Mouse (Mus musculus): ENCODE results near the gene Plekhb2. TPM values are rescaled to one million over a fixed set of nuclear protein-coding genes. Genes with fewer than 3 reads are reported as not detected.

The Plekhb2 gene
- polyA plus RNA-seq, 1 experiment from 2014 or later: 76.8 TPM

GRCm38 (mm10) chr1:34868391-34868790, 18.6 kb downstream of the Plekhb2 start:
- no peaks in the 10 kb centered on the region for H3K4me1 ChIP-seq (ENCODE audit: control insufficient read depth, insufficient read depth, low read length)
- peaks cover 51% of the 10 kb centered on the region for H3K36me3 ChIP-seq (ENCODE audit: control insufficient read depth, insufficient read depth, low read length)
- no peak overlapping the region for H3K4me3 ChIP-seq (ENCODE audit: low read depth, low read length)
- H3K9ac ChIP-seq (replicated peaks; ENCODE audit: low read depth, low read length): no peak overlapping the region
- no peaks in the 10 kb centered on the region for H3K9me3 ChIP-seq (ENCODE audit: control insufficient read depth, low read length)
- no peak overlapping the region for H3K4me2 ChIP-seq (ENCODE audit: low read depth, low read length)
- no peak for ATAC-seq (ENCODE audit: low read depth)
- H3K27ac ChIP-seq (ENCODE audit: low read depth, low read length): no peak overlapping the region
- no peaks in the 10 kb centered on the region for H3K27me3 ChIP-seq (ENCODE audit: control insufficient read depth, insufficient read depth, low read length)
- 89% methylated on average over 8 of the region's 8 CpGs for WGBS

GRCm38 (mm10) chr1:34869231-34869630, 19.5 kb downstream of the Plekhb2 start:
- H3K27me3 ChIP-seq (ENCODE audit: control insufficient read depth, insufficient read depth, low read length): no peaks in the 10 kb centered on the region
- no peak overlapping the region for H3K4me2 ChIP-seq (ENCODE audit: low read depth, low read length)
- no peak overlapping the region for H3K9ac ChIP-seq (replicated peaks; ENCODE audit: low read depth, low read length)
- no peak for ATAC-seq (ENCODE audit: low read depth)
- no peak overlapping the region for H3K4me3 ChIP-seq (ENCODE audit: low read depth, low read length)
- no peaks in the 10 kb centered on the region for H3K9me3 ChIP-seq (ENCODE audit: control insufficient read depth, low read length)
- H3K27ac ChIP-seq (ENCODE audit: low read depth, low read length): no peak overlapping the region
- H3K4me1 ChIP-seq (ENCODE audit: control insufficient read depth, insufficient read depth, low read length): no peaks in the 10 kb centered on the region
- 97% methylated on average over 16 of the region's 16 CpGs for whole genome bisulfite sequencing
- peaks cover 46% of the 10 kb centered on the region for H3K36me3 ChIP-seq (ENCODE audit: control insufficient read depth, insufficient read depth, low read length)

GRCm38 (mm10) chr1:34871170-34871569, 21.4 kb downstream of the Plekhb2 start:
- ATAC-seq (ENCODE audit: low read depth): no peak

GRCm38 (mm10) chr1:34873551-34873950, 23.8 kb downstream of the Plekhb2 start:
- no peak for ATAC-seq (ENCODE audit: low read depth)
- H3K4me2 ChIP-seq (ENCODE audit: low read depth, low read length): no peak overlapping the region
- no peak overlapping the region for H3K4me3 ChIP-seq (ENCODE audit: low read depth, low read length)
- 97% methylated on average over 5 of the region's 5 CpGs for WGBS
- no peaks in the 10 kb centered on the region for H3K9me3 ChIP-seq (ENCODE audit: control insufficient read depth, low read length)
- no peak overlapping the region for H3K9ac ChIP-seq (replicated peaks; ENCODE audit: low read depth, low read length)
- H3K36me3 ChIP-seq (ENCODE audit: control insufficient read depth, insufficient read depth, low read length): peaks cover 33% of the 10 kb centered on the region
- no peaks in the 10 kb centered on the region for H3K27me3 ChIP-seq (ENCODE audit: control insufficient read depth, insufficient read depth, low read length)
- H3K27ac ChIP-seq (ENCODE audit: low read depth, low read length): no peak overlapping the region
- no peaks in the 10 kb centered on the region for H3K4me1 ChIP-seq (ENCODE audit: control insufficient read depth, insufficient read depth, low read length)

More at GRCm38 (mm10) chr1:34871170-34871569, 21.4 kb downstream of the Plekhb2 start:
- Histone ChIP-seq H3K27ac (ENCODE audit: low read depth, low read length) (no peak overlapping the region), H3K36me3 (ENCODE audit: control insufficient read depth, insufficient read depth, low read length) (peaks cover 34% of the 10 kb centered on the region), H3K9me3 (ENCODE audit: control insufficient read depth, low read length) (no peaks in the 10 kb centered on the region), H3K4me2 (ENCODE audit: low read depth, low read length) (no peak overlapping the region), H3K4me3 (ENCODE audit: low read depth, low read length) (no peak overlapping the region), H3K27me3 (ENCODE audit: control insufficient read depth, insufficient read depth, low read length) (no peaks in the 10 kb centered on the region), H3K4me1 (ENCODE audit: control insufficient read depth, insufficient read depth, low read length) (no peaks in the 10 kb centered on the region), H3K9ac (replicated peaks; ENCODE audit: low read depth, low read length) (no peak overlapping the region)
- 95% methylated on average over 9 of the region's 9 CpGs for WGBS

GRCm38 (mm10) chr1:34879611-34880010, 29.8 kb downstream of the Plekhb2 start:
- H3K36me3 ChIP-seq (ENCODE audit: control insufficient read depth, insufficient read depth, low read length): no peaks in the 10 kb centered on the region; the same call in 1 of the 2 replicates
- H3K4me2 ChIP-seq (ENCODE audit: low read depth, low read length): no peak overlapping the region
- WGBS: 86% methylated on average over 6 of the region's 6 CpGs
- no peaks in the 10 kb centered on the region for H3K4me1 ChIP-seq (ENCODE audit: control insufficient read depth, insufficient read depth, low read length)
- H3K4me3 ChIP-seq (ENCODE audit: low read depth, low read length): no peak overlapping the region
- H3K9me3 ChIP-seq (ENCODE audit: control insufficient read depth, low read length): no peaks in the 10 kb centered on the region
- no peak overlapping the region for H3K27ac ChIP-seq (ENCODE audit: low read depth, low read length)
- H3K27me3 ChIP-seq (ENCODE audit: control insufficient read depth, insufficient read depth, low read length): no peaks in the 10 kb centered on the region
- H3K9ac ChIP-seq (replicated peaks; ENCODE audit: low read depth, low read length): no peak overlapping the region
- no peak for ATAC-seq (ENCODE audit: low read depth)

- Histone ChIP-seq H3K9ac (replicated peaks; ENCODE audit: low read depth, low read length) (no peak overlapping the region), H3K4me1 (ENCODE audit: control insufficient read depth, insufficient read depth, low read length) (no peaks in the 10 kb centered on the region), H3K27me3 (ENCODE audit: control insufficient read depth, insufficient read depth, low read length) (no peaks in the 10 kb centered on the region), H3K4me3 (ENCODE audit: low read depth, low read length) (no peak overlapping the region), H3K27ac (ENCODE audit: low read depth, low read length) (no peak overlapping the region), H3K9me3 (ENCODE audit: control insufficient read depth, low read length) (no peaks in the 10 kb centered on the region), H3K36me3 (ENCODE audit: control insufficient read depth, insufficient read depth, low read length) (no peaks in the 10 kb centered on the region), H3K4me2 (ENCODE audit: low read depth, low read length) (no peak overlapping the region)
- no peak for ATAC-seq (ENCODE audit: low read depth)
Observed at GRCm38 (mm10) chr1:34883776-34884175, 34.0 kb downstream of the Plekhb2 start.

- peak; percentile 94; the same call in 1 of the 2 replicates for ATAC-seq (ENCODE audit: low read depth)
- WGBS: 57% methylated on average over 14 of the region's 14 CpGs
- no peak overlapping the region for H3K4me3 ChIP-seq (ENCODE audit: low read depth, low read length)
- no peaks in the 10 kb centered on the region for H3K27me3 ChIP-seq (ENCODE audit: control insufficient read depth, insufficient read depth, low read length)
- no peak overlapping the region for H3K27ac ChIP-seq (ENCODE audit: low read depth, low read length)
- no peak overlapping the region for H3K9ac ChIP-seq (replicated peaks; ENCODE audit: low read depth, low read length)
- no peaks in the 10 kb centered on the region for H3K36me3 ChIP-seq (ENCODE audit: control insufficient read depth, insufficient read depth, low read length)
- H3K4me2 ChIP-seq (ENCODE audit: low read depth, low read length): no peak overlapping the region
- no peaks in the 10 kb centered on the region for H3K9me3 ChIP-seq (ENCODE audit: control insufficient read depth, low read length)
- no peaks in the 10 kb centered on the region for H3K4me1 ChIP-seq (ENCODE audit: control insufficient read depth, insufficient read depth, low read length)
Observed at GRCm38 (mm10) chr1:34891559-34892289, 41.9 kb downstream of the Plekhb2 start.

GRCm38 (mm10) chr1:34892466-34892865, 42.7 kb downstream of the Plekhb2 start:
- no peaks in the 10 kb centered on the region for H3K4me1 ChIP-seq (ENCODE audit: control insufficient read depth, insufficient read depth, low read length)
- H3K36me3 ChIP-seq (ENCODE audit: control insufficient read depth, insufficient read depth, low read length): no peaks in the 10 kb centered on the region
- no peak overlapping the region for H3K9ac ChIP-seq (replicated peaks; ENCODE audit: low read depth, low read length)
- H3K9me3 ChIP-seq (ENCODE audit: control insufficient read depth, low read length): no peaks in the 10 kb centered on the region
- H3K27ac ChIP-seq (ENCODE audit: low read depth, low read length): no peak overlapping the region
- no peak overlapping the region for H3K4me3 ChIP-seq (ENCODE audit: low read depth, low read length)
- no peak overlapping the region for H3K4me2 ChIP-seq (ENCODE audit: low read depth, low read length)
- no peaks in the 10 kb centered on the region for H3K27me3 ChIP-seq (ENCODE audit: control insufficient read depth, insufficient read depth, low read length)
- 66% methylated on average over 3 of the region's 3 CpGs for WGBS
- no peak for ATAC-seq (ENCODE audit: low read depth)

GRCm38 (mm10) chr1:34893331-34893730, 43.6 kb downstream of the Plekhb2 start:
- no peaks in the 10 kb centered on the region for H3K27me3 ChIP-seq (ENCODE audit: control insufficient read depth, insufficient read depth, low read length)
- no peak overlapping the region for H3K27ac ChIP-seq (ENCODE audit: low read depth, low read length)
- no peaks in the 10 kb centered on the region for H3K4me1 ChIP-seq (ENCODE audit: control insufficient read depth, insufficient read depth, low read length)
- no peak overlapping the region for H3K4me2 ChIP-seq (ENCODE audit: low read depth, low read length)
- WGBS: 88% methylated on average over 4 of the region's 4 CpGs
- no peak overlapping the region for H3K9ac ChIP-seq (replicated peaks; ENCODE audit: low read depth, low read length)
- ATAC-seq (ENCODE audit: low read depth): no peak
- H3K36me3 ChIP-seq (ENCODE audit: control insufficient read depth, insufficient read depth, low read length): no peaks in the 10 kb centered on the region
- no peak overlapping the region for H3K4me3 ChIP-seq (ENCODE audit: low read depth, low read length)
- no peaks in the 10 kb centered on the region for H3K9me3 ChIP-seq (ENCODE audit: control insufficient read depth, low read length)

Measured in neural tube, embryonic 14.5 days (tissue).